Mouse (Mus musculus) gastrocnemius, adult 18-20 months (tissue): ENCODE data around the gene Vsig4. TPM values are rescaled to one million over a fixed set of nuclear protein-coding genes. Genes with fewer than 3 reads are reported as not detected.
A peak's percentile ranks its signal among the peaks of the same experiment; 100 is the strongest.
"Not testable (repeated sequence)": the region's sequence is repeated elsewhere in the genome, so short reads cannot be mapped to it uniquely, and the experiment has no call there.

Experiments used
- DNase-seq: peaks from one replicate; pipeline ENCODE4 v3.0.0; 2021; ENCODE audit warnings: low spot score
- long read RNA-seq, 2 experiments: library from polyadenylated mRNA; stranded (forward); transcript quantifications; one replicate each; pipeline ENCODE4 v2.0.0; 2021
- microRNA-seq: library from miRNA; unstranded; fragments of <30 nt; microRNA quantifications from one replicate; pipeline ENCODE4 v1.2.0, GENCODE M21; 2021
- total RNA-seq, 2 experiments: library from RNA; stranded (reverse); gene quantifications; 2 replicates each; pipeline ENCODE4 v1.2.3; 2021

Vsig4 gene
- not detected for total RNA-seq
- long read RNA-seq, experiment 1, result 0 reads
- long read RNA-seq, experiment 2, result 0 reads

- DNase-seq, result no peak
Observed at GRCm38 (mm10) chrX:96293338-96293737, at the start of gene Vsig4. Gene Vsig4, minus strand, starts transcription at chrX:96293438.

GRCm38 (mm10) chrX:96339108-96339507 lies 45.9 kb upstream of the Vsig4 start:
- DNase-seq, result no peak

DNA sequence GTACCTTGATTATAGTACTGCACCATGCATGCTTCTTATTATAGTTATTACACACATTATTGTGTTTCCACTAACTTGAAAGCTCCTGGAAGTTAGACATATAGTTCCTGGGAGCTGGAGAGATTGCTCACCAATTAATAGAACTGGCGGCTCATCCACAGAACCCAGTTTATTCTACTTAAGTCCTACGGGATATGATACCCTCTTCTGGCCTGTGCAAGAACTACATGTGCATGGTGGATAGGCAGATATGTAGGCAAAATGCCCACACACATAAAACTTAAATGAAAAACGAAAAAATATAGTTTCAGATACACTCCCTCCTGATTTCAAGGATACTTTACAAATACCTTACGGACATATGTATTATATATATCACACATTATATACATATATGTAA lies 36.5 kb upstream of the Vsig4 start:
- peak; percentile 0 for DNase-seq

- DNase-seq, result no peak
Observed at GRCm38 (mm10) chrX:96256509-96256908, 36.7 kb downstream of the Vsig4 start.

DNA sequence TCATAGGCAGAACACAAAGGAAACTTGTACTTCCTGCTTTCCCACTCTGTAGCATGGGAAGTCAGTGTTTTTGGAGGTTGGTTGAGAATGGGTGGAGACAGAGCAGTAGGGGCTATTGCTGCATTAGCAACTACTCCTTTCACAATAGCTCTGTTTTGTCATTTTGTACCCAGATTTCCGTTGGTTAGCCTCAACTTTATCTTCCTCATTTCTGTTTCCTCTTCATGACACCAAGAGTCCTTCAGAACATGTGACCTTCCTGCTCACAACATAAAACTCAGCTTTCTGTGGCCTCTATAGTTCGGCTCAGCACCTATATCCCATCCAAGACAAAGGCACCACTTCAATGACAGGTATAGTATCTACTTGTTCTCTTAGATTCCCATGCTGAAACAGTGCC lies 53.6 kb downstream of the Vsig4 start:
- DNase-seq, result no peak

- no peak for DNase-seq
Observed at GRCm38 (mm10) chrX:96239037-96239436, 54.2 kb downstream of the Vsig4 start.

- DNase-seq, result no peak
Observed at GRCm38 (mm10) chrX:96235775-96236174, 57.5 kb downstream of the Vsig4 start.

- DNase-seq, result no peak
Observed at GRCm38 (mm10) chrX:96227030-96227429, 66.2 kb downstream of the Vsig4 start.

DNA sequence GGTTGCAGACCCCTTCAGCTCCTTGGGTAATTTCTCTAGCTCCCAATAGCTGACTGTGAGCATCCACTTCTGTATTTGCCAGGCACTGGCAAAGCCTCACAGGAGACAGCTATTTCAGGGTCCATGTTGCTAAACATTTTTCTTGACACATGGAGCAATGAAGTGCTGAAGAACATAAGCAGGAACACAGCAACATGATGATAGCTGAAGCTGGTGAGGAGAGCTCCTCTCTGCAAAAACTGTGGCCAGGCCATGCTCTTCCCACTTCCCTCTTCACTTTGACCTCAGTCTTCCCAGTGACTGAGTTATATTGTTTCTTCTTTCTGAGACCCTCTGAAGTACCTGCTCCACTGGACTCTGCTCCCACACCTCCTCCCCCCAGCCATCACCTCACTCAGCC lies 67.8 kb downstream of the Vsig4 start:
- no peak for DNase-seq

GRCm38 (mm10) chrX:96224210-96224609 lies 69.0 kb downstream of the Vsig4 start:
- no peak for DNase-seq

DNA sequence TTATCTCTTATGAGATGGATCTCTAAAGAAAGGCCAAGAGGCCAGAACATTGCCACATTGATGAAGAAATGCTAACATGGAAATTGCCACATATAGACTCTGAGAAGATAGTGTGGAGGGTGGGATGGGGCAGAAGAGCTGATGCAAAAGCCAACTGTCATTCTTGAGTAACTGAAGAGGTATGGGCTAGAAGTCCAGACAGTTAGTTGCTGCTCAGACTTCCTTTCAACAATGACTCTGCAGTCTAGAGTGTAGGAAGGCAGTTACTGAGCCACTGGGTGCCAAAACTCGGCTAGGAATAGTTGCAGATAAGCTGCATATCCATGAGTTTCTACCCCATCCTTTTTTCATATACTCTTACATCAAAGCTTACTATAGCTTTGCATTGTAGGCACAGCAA lies 75.2 kb downstream of the Vsig4 start:
- DNase-seq, result no peak

DNA sequence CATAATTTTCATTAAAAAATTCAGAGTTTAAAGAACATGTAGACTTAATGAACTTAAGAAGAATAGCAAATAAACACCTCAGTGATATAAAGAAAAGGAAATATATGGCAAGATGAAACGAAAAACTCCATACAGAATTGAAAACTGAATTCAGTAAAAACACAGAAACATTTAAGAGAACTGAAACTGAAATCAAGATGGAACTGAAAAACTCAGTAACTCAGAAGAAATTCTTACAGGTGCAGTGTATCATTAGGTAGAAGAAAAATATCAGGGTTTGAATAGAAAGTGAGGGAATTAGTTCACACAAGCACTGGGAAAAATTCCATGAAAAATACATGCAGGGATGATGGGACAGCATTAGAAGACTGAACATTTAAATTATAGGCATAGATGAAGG lies 86.4 kb downstream of the Vsig4 start:
- no peak for DNase-seq

GRCm38 (mm10) chrX:96205143-96205542 lies 88.1 kb downstream of the Vsig4 start:
- not testable (repeated sequence) for DNase-seq

Small RNAs within 50 kb of the gene (microRNA-seq; reads per million reads assigned to microRNA genes)
- gene Mir223, result 257 reads per million, percentile 69 among the genes with 10 or more reads in this experiment

Other genes with a start within 250 kb of the Vsig4 start
- 10 to 100 TPM; 18.9 to 33.7 TPM for gene Msn, start 197.4 kb downstream of the Vsig4 start, total RNA-seq
- under 1 TPM; 0.41 to 0.66 TPM for gene Heph, start 161.9 kb upstream of the Vsig4 start, total RNA-seq
- gene Hsf3, start 162.9 kb upstream of the Vsig4 start, total RNA-seq, result not detected